Mouse (Mus musculus): Measurements from ENCODE around the gene Snapc5. TPM values are rescaled to one million over a fixed set of nuclear protein-coding genes. Genes with fewer than 3 reads are reported as not detected.
"Not testable (repeated sequence)": the region's sequence is repeated elsewhere in the genome, so short reads cannot be mapped to it uniquely, and the experiment has no call there.

Snapc5 gene
- polyA plus RNA-seq (2015; fragmentation: Nextera tagmentation; extraction: Ambion mirVana): 35.4 and 39.0 TPM in 2 replicates

GRCm38 (mm10) chr9:64178974-64179646 lies at the start of gene Snapc5:
TSS of gene Snapc5 (plus strand) at chr9:64179274.
- Histone ChIP-seq H3K9me3 (no peaks in the 10 kb centered on the region), H3K27ac (replicated peaks) (peak within 1 kb of the TSS; percentile 89), H3K36me3 (peaks cover 64% of the 10 kb centered on the region), H3K4me1 (peaks cover 30% of the 10 kb centered on the region), H3K4me2 (replicated peaks) (peak within 1 kb of the TSS; percentile 46), H3K27me3 (no peaks in the 10 kb centered on the region), H3K9ac (replicated peaks) (peak within 1 kb of the TSS; percentile 69), H3K4me3 (peak within 1 kb of the TSS; percentile 62)
- peak; percentile 96 for ATAC-seq (replicated peaks)
- WGBS: under 1% methylated on average over 35 of the region's 35 CpGs

- H3K27me3 ChIP-seq: no peaks in the 10 kb centered on the region
- WGBS: 88% methylated on average over 6 of the region's 6 CpGs
- ATAC-seq (replicated peaks): no peak
- no peak overlapping the region for H3K9ac ChIP-seq (replicated peaks)
- H3K36me3 ChIP-seq: no peaks in the 10 kb centered on the region
- no peak overlapping the region for H3K4me2 ChIP-seq (replicated peaks)
- no peak overlapping the region for H3K4me3 ChIP-seq
- no peaks in the 10 kb centered on the region for H3K9me3 ChIP-seq
- H3K27ac ChIP-seq (replicated peaks): no peak overlapping the region
- H3K4me1 ChIP-seq: no peaks in the 10 kb centered on the region
Measured at GRCm38 (mm10) chr9:64131623-64132022, 47.5 kb upstream of the Snapc5 start.

- not testable (repeated sequence) for H3K36me3 ChIP-seq; H3K4me1 ChIP-seq; H3K9me3 ChIP-seq; H3K27ac ChIP-seq (replicated peaks); H3K9ac ChIP-seq (replicated peaks); H3K27me3 ChIP-seq; ATAC-seq (replicated peaks); H3K4me3 ChIP-seq; H3K4me2 ChIP-seq (replicated peaks)
- 7% methylated on average over 6 of the region's 6 CpGs for WGBS
Measured at GRCm38 (mm10) chr9:64138896-64139295, 40.2 kb upstream of the Snapc5 start.

GRCm38 (mm10) chr9:64139879-64140278 lies 39.2 kb upstream of the Snapc5 start:
- H3K36me3 ChIP-seq: peaks cover 5% of the 10 kb centered on the region; the same call in 1 of the 2 replicates
- no peak overlapping the region for H3K9ac ChIP-seq (replicated peaks)
- WGBS: 94% methylated on average over 9 of the region's 9 CpGs
- no peak overlapping the region for H3K27ac ChIP-seq (replicated peaks)
- no peaks in the 10 kb centered on the region for H3K4me1 ChIP-seq
- no peak for ATAC-seq (replicated peaks)
- no peaks in the 10 kb centered on the region for H3K9me3 ChIP-seq
- H3K4me2 ChIP-seq (replicated peaks): no peak overlapping the region
- H3K27me3 ChIP-seq: no peaks in the 10 kb centered on the region
- no peak overlapping the region for H3K4me3 ChIP-seq

GRCm38 (mm10) chr9:64156641-64157040 lies 22.4 kb upstream of the Snapc5 start:
- no peak for ATAC-seq (replicated peaks)
- Histone ChIP-seq H3K4me2 (replicated peaks) (no peak overlapping the region), H3K9me3 (no peaks in the 10 kb centered on the region), H3K27ac (replicated peaks) (no peak overlapping the region), H3K4me1 (no peaks in the 10 kb centered on the region), H3K27me3 (no peaks in the 10 kb centered on the region), H3K36me3 (0 out of 2 replicates have a peak, but pooled peaks cover 8% of the 10 kb centered on the region), H3K4me3 (no peak overlapping the region), H3K9ac (replicated peaks) (no peak overlapping the region)
- 95% methylated on average over 1 of the region's 1 CpGs for WGBS

GRCm38 (mm10) chr9:64160471-64160870 lies 18.6 kb upstream of the Snapc5 start:
- Histone ChIP-seq H3K36me3 (peaks cover 9% of the 10 kb centered on the region; the same call in 1 of the 2 replicates), H3K4me2 (replicated peaks) (no peak overlapping the region), H3K27me3 (no peaks in the 10 kb centered on the region), H3K4me1 (no peaks in the 10 kb centered on the region), H3K27ac (replicated peaks) (no peak overlapping the region), H3K9ac (replicated peaks) (no peak overlapping the region), H3K9me3 (no peaks in the 10 kb centered on the region), H3K4me3 (no peak overlapping the region)
- 92% methylated on average over 5 of the region's 5 CpGs for WGBS
- no peak for ATAC-seq (replicated peaks)

GRCm38 (mm10) chr9:64169967-64170366 lies 9.1 kb upstream of the Snapc5 start:
- H3K27me3 ChIP-seq; H3K9me3 ChIP-seq; H3K27ac ChIP-seq (replicated peaks); ATAC-seq (replicated peaks); H3K9ac ChIP-seq (replicated peaks); H3K4me3 ChIP-seq; H3K4me2 ChIP-seq (replicated peaks); H3K36me3 ChIP-seq: not testable (repeated sequence)
- peaks cover 22% of the 10 kb centered on the region for H3K4me1 ChIP-seq
- WGBS: 91% methylated on average over 3 of the region's 3 CpGs

GRCm38 (mm10) chr9:64172145-64172815 lies 6.8 kb upstream of the Snapc5 start:
- no peaks in the 10 kb centered on the region for H3K27me3 ChIP-seq
- H3K36me3 ChIP-seq: peaks cover 23% of the 10 kb centered on the region
- H3K4me1 ChIP-seq: peaks cover 29% of the 10 kb centered on the region
- 3% methylated on average over 18 of the region's 18 CpGs for WGBS
- peak overlapping the region; percentile 92; the same call in 1 of the 2 replicates for H3K27ac ChIP-seq (replicated peaks)
- peak overlapping the region; percentile 73 for H3K9ac ChIP-seq (replicated peaks)
- peak overlapping the region; percentile 89 for H3K4me2 ChIP-seq (replicated peaks)
- peak overlapping the region; percentile 66 for H3K4me3 ChIP-seq
- H3K9me3 ChIP-seq: no peaks in the 10 kb centered on the region
- ATAC-seq (replicated peaks): peak; percentile 76

GRCm38 (mm10) chr9:64172816-64173665 lies 6.0 kb upstream of the Snapc5 start, which contains the start of the genes Zwilch and Rpl4:
TSS of gene Zwilch (minus strand) at chr9:64173104.
TSS of gene Rpl4 (plus strand) at chr9:64173375.
- Histone ChIP-seq H3K27me3 (no peaks in the 10 kb centered on the region), H3K27ac (replicated peaks) (peak within 1 kb of the TSS; percentile 92), H3K4me2 (replicated peaks) (peak within 1 kb of the TSS; percentile 89), H3K36me3 (peaks cover 31% of the 10 kb centered on the region), H3K9ac (replicated peaks) (peak within 1 kb of the TSS; percentile 73), H3K4me1 (peaks cover 29% of the 10 kb centered on the region), H3K4me3 (peak within 1 kb of the TSS; percentile 66), H3K9me3 (no peaks in the 10 kb centered on the region)
- WGBS: under 1% methylated on average over 42 of the region's 42 CpGs
- peak; percentile 88 for ATAC-seq (replicated peaks)

GRCm38 (mm10) chr9:64173666-64174220 lies 5.3 kb upstream of the Snapc5 start:
- WGBS: under 1% methylated on average over 16 of the region's 16 CpGs
- peak overlapping the region; percentile 66 for H3K4me3 ChIP-seq
- H3K4me1 ChIP-seq: peaks cover 32% of the 10 kb centered on the region
- H3K4me2 ChIP-seq (replicated peaks): peak overlapping the region; percentile 89
- no peaks in the 10 kb centered on the region for H3K9me3 ChIP-seq
- H3K36me3 ChIP-seq: peaks cover 38% of the 10 kb centered on the region
- peak overlapping the region; percentile 92 for H3K27ac ChIP-seq (replicated peaks)
- peak overlapping the region; percentile 73 for H3K9ac ChIP-seq (replicated peaks)
- ATAC-seq (replicated peaks): no peak
- no peaks in the 10 kb centered on the region for H3K27me3 ChIP-seq

GRCm38 (mm10) chr9:64174341-64174740 lies 4.7 kb upstream of the Snapc5 start:
- H3K36me3 ChIP-seq: peaks cover 40% of the 10 kb centered on the region
- peak overlapping the region; percentile 66 for H3K4me3 ChIP-seq
- H3K9ac ChIP-seq (replicated peaks): peak overlapping the region; percentile 73
- ATAC-seq (replicated peaks): no peak
- no peaks in the 10 kb centered on the region for H3K9me3 ChIP-seq
- H3K27me3 ChIP-seq: no peaks in the 10 kb centered on the region
- peak overlapping the region; percentile 89 for H3K4me2 ChIP-seq (replicated peaks)
- H3K27ac ChIP-seq (replicated peaks): no peak overlapping the region
- H3K4me1 ChIP-seq: peaks cover 34% of the 10 kb centered on the region

Measured in forebrain, embryonic 15.5 days (tissue).